Mouse (Mus musculus) midbrain, embryonic 14.5 days (tissue): Measurements from ENCODE around the gene Gm19345. TPM values are rescaled to one million over a fixed set of nuclear protein-coding genes. Genes with fewer than 3 reads are reported as not detected.

Source experiments
- ATAC-seq: fragments of 200-750 bp; cut with Nextera tagmentation; 2 replicates; pipeline ENCODE4 v1.8.0; 2017; ENCODE audit warnings: moderate number of reproducible peaks, moderate library complexity; ENCODE audit not compliant: low FRiP score, low TSS enrichment
- DNase-seq: peaks from one replicate; pipeline ENCODE4 v3.0.0-alpha.2; 2015
- H3K27ac ChIP-seq: fragments of 300-500 bp; sonication (generic); replicated peaks from 2 replicates; pipeline ENCODE4 v1.5.1; 2014; ENCODE audit warnings: mild to moderate bottlenecking, low read depth, low read length, moderate library complexity
- H3K27me3 ChIP-seq: fragments of 300-500 bp; sonication (generic); 2 replicates; pipeline ENCODE4 v1.6.1; 2014; ENCODE audit warnings: low read length, control low read depth, mixed read lengths; ENCODE audit not compliant: control insufficient read depth, insufficient read depth
- H3K36me3 ChIP-seq: fragments of 300-500 bp; sonication (generic); 2 replicates; pipeline ENCODE4 v1.6.1; 2014; ENCODE audit warnings: low read length, control low read depth; ENCODE audit not compliant: control insufficient read depth, insufficient read depth
- H3K4me1 ChIP-seq: fragments of 300-500 bp; sonication (generic); 2 replicates; pipeline ENCODE4 v1.6.1; 2014; ENCODE audit warnings: mild to moderate bottlenecking, antibody characterized with exemption, low read length, control low read depth; ENCODE audit not compliant: control insufficient read depth, insufficient read depth
- H3K4me2 ChIP-seq: fragments of 300-500 bp; sonication (generic); 2 replicates; pipeline ENCODE4 v1.6.1; 2014; ENCODE audit warnings: mild to moderate bottlenecking, low read length, moderate library complexity
- H3K4me3 ChIP-seq: fragments of 300-500 bp; sonication (generic); replicated peaks from 2 replicates; pipeline ENCODE4 v1.5.1; 2014; ENCODE audit warnings: low read depth, low read length
- H3K9ac ChIP-seq: fragments of 300-500 bp; sonication (generic); replicated peaks from 2 replicates; pipeline ENCODE4 v1.6.1; 2014; ENCODE audit warnings: mild to moderate bottlenecking, low read length, moderate library complexity
- H3K9me3 ChIP-seq: fragments of 300-500 bp; sonication (generic); 2 replicates; pipeline ENCODE4 v1.6.1; 2016; ENCODE audit warnings: low read length, control low read depth, mixed read lengths; ENCODE audit not compliant: control insufficient read depth
- WGBS: fragments of 180-500 bp; shearing (Covaris S2); extraction: QIAGEN DNeasy Blood & Tissue Kit; methylation state at CpG from one replicate; pipeline ENCODE4 v1.1.7; 2014; 5-methylcytosine and 5-hydroxymethylcytosine counted together
- polyA plus RNA-seq: library from polyadenylated mRNA; unstranded; fragments of >200 nt; fragmentation: Nextera tagmentation; extraction: Ambion mirVana; gene quantifications from 2 replicates; pipeline ENCODE4 v1.2.1, GENCODE M21; 2014

Gm19345 gene
- polyA plus RNA-seq, 1 experiment from 2014 or later, result 9.9 TPM

DNA sequence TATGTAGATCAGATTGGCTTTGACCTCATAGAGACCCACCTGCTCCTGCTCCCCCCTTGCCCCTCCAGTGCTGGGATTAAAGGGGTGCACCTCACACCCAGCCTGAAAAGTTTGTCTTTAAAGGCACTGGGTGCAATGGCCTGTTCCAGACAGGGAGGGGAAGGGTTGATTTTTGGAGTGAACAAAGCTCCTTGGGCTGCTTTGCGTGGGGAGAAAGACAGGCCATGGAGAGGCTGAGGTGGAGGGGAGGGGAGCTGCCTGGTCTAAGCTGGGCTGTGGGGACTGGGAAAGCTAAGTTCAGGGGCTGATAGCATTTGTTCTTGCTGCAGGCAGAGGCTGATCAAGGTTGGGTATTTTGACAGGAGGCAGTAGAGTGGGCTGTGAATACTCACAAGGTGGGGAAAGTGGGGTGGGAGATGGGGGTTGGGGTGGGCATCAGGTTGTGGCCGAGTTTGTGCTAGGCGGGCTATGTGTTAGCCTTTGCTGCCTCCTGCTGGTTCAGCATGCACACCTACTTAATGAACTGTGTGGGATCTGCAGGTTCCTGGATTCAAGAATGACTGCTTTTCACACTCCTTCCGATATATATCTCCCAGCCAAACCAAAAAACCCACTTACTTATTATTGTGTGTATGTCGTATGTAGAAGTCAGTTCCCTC is 20.3 kb downstream of the Gm19345 start:
- 49% methylated on average over 5 of the region's 5 CpGs for WGBS

DNA sequence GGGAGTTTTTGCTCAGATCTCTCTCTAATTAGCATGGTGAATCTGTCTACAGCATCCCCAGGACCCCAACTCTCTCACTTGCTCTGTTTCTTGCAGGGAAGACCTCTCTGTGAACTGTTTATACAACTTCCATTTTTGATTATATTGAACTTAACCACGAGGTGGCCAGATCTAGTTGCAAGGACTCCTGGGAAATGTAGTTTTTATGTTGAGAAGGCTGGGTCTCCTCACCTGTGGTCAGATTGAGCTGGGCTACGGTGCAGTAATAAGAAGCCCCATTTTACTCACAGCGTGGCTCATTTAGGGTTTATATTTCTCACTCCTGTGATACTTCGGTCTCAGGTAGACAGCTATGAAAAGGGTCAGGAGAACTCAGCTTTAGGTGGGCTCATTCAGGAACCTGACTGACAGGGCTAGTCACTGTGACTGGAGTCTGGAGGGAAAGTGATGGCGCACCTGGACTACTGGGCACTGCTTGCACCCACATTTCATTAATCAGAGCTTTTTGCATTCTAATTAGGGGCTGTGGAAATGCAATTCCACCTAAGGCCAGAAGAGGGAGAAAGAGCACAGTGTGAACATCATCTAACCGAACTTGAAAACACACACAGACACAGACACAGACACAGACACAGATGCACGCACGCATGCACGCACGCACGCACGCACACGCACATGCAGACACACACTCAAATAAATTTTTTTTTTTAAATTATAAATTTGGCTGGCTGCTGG is 24.3 kb downstream of the Gm19345 start:
- H3K4me2 ChIP-seq, result no peak overlapping the region
- H3K4me3 ChIP-seq, result no peak overlapping the region
- no peaks in the 10 kb centered on the region for H3K27me3 ChIP-seq
- ATAC-seq (no peak; the same call in 1 of the 2 replicates), DNase-seq (peak; percentile 69)
- no peak overlapping the region for H3K9ac ChIP-seq
- H3K36me3 ChIP-seq, result no peaks in the 10 kb centered on the region
- no peaks in the 10 kb centered on the region for H3K9me3 ChIP-seq
- H3K4me1 ChIP-seq, result no peaks in the 10 kb centered on the region
- WGBS, result 56% methylated on average over 13 of the region's 13 CpGs
- no peak overlapping the region for H3K27ac ChIP-seq

More for the DNA sequence above, 20.3 kb downstream of the Gm19345 start:
- no peaks in the 10 kb centered on the region for H3K9me3 ChIP-seq
- H3K4me3 ChIP-seq, result no peak overlapping the region
- H3K36me3 ChIP-seq, result no peaks in the 10 kb centered on the region
- no peaks in the 10 kb centered on the region for H3K4me1 ChIP-seq
- H3K27me3 ChIP-seq, result no peaks in the 10 kb centered on the region
- no peak overlapping the region for H3K9ac ChIP-seq
- no peak overlapping the region for H3K4me2 ChIP-seq
- no peak for ATAC-seq
- H3K27ac ChIP-seq, result no peak overlapping the region
- peak; percentile 48 for DNase-seq

DNA sequence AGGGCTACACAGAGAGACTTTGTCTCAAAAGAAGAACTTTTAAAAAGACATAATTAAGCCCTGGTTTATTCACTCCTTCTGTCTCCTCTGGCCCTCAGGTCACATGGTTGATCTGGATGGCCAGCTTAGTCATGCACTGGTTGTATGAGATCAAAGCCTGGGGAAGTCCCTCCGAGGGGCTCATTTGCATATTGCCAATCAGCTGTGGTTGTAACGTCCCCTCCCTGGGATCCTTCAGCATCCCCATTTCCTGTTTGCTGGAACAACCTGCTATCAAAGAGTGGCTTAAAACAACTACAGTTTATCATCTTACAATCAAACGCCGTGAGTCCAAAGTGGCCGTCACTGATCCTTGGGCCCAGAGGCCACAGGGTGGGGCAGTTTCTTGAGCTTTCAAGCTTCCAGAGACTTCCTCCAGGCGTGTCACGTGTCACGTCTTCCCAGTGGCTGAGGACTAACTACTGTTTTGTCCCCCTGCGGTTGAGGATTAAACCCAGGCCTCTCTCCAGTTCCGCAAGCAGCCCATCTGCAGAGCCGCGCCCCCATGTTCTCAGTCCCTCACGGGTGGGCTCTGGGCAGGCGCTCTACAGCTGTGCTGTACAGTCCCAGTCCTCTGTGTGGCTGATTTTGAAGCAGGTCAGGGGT is 25.1 kb downstream of the Gm19345 start:
- Histone ChIP-seq H3K9me3 (no peaks in the 10 kb centered on the region), H3K4me2 (no peak overlapping the region), H3K36me3 (no peaks in the 10 kb centered on the region), H3K4me3 (no peak overlapping the region), H3K27ac (no peak overlapping the region), H3K4me1 (no peaks in the 10 kb centered on the region), H3K27me3 (no peaks in the 10 kb centered on the region), H3K9ac (no peak overlapping the region)
- no peak; the same call in 1 of the 2 replicates for ATAC-seq
- DNase-seq, result no peak
- 46% methylated on average over 14 of the region's 14 CpGs for WGBS

DNA sequence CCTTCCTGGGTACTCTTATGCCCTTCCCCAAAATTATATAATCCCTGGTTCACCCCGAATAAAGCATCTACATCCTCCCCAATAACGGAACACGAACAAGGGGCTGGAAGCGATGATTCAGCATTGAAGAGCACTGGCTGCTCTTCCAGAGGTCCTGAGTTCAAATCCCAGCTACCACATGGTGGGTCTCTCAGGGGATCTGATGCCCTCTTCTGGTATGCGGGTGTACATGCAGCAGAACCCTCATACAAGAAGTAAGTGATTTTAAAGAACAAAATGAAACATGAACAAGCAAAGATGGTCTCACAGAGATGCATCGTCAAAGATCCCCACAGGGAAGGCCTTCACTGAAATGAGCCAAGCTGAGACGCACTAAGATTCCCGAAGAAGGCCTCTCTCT is 29.0 kb downstream of the Gm19345 start:
- no peak for DNase-seq
- no peak overlapping the region for H3K9ac ChIP-seq
- ATAC-seq, result no peak
- H3K4me1 ChIP-seq, result no peaks in the 10 kb centered on the region
- no peaks in the 10 kb centered on the region for H3K27me3 ChIP-seq
- peaks cover 4% of the 10 kb centered on the region; the same call in 1 of the 2 replicates for H3K9me3 ChIP-seq
- H3K36me3 ChIP-seq, result no peaks in the 10 kb centered on the region
- H3K4me3 ChIP-seq, result no peak overlapping the region
- 81% methylated on average over 8 of the region's 8 CpGs for WGBS
- H3K27ac ChIP-seq, result no peak overlapping the region
- no peak overlapping the region for H3K4me2 ChIP-seq

DNA sequence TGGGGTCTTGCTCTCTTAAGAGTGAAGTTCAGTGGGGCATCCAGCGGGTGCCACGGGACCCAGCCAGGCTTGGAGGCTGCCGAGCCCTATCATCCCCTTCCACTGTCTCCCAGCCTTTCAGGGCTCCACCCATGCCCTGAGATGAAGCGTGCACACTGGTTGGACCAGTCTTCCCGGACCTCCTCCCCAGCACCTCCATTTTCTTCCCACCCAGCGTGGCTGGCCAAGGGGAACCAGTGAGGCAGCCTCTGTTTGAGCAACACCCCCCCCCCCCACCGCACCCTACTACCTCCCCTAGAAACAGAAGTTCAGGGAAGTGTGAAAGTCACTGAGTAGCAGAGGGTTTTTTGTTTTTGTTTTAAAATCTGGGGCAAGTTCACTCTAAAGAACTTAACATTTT is 36.0 kb downstream of the Gm19345 start, which contains the start of gene Ceacam19:
Gene Ceacam19 (minus strand): TSS at position 117 of the 400 bp plus-strand sequence.
- H3K4me2 ChIP-seq, result no peak within 1 kb of the TSS
- H3K4me1 ChIP-seq, result no peaks in the 10 kb centered on the region
- no peak within 1 kb of the TSS for H3K27ac ChIP-seq
- DNase-seq (no peak), ATAC-seq (no peak)
- no peaks in the 10 kb centered on the region for H3K27me3 ChIP-seq
- H3K4me3 ChIP-seq, result no peak within 1 kb of the TSS
- 77% methylated on average over 7 of the region's 7 CpGs for WGBS
- H3K9me3 ChIP-seq, result peaks cover 4% of the 10 kb centered on the region; the same call in 1 of the 2 replicates
- no peak within 1 kb of the TSS for H3K9ac ChIP-seq
- no peaks in the 10 kb centered on the region for H3K36me3 ChIP-seq

DNA sequence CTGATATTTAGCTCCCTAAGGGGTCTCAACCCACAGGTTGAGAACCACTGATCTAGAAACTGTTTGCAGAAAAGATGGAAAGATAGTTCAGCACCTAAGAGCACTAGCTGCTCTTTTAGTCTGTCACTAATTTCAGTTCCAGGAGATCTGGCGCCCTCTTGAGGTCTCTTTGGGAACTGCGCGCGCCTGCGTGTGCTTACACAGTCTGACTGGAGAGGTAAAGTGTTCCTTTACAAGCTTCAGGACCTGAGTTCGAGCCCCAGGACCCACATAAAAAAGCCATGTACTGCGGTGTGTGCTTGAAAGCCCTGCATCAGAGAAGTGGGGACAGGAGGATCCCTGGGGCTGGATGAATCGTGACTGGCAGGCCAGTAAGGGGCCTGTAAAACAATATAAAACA is 38.1 kb downstream of the Gm19345 start:
- no peak overlapping the region for H3K4me2 ChIP-seq
- DNase-seq (peak; percentile 27), ATAC-seq (no peak)
- no peak overlapping the region for H3K4me3 ChIP-seq
- no peaks in the 10 kb centered on the region for H3K27me3 ChIP-seq
- WGBS, result 58% methylated on average over 8 of the region's 8 CpGs
- no peak overlapping the region for H3K27ac ChIP-seq
- H3K36me3 ChIP-seq, result no peaks in the 10 kb centered on the region
- peaks cover 4% of the 10 kb centered on the region; the same call in 1 of the 2 replicates for H3K9me3 ChIP-seq
- no peak overlapping the region for H3K9ac ChIP-seq
- no peaks in the 10 kb centered on the region for H3K4me1 ChIP-seq

Other genes with a start within 250 kb of the Gm19345 start
- gene Clasrp, start 247.5 kb upstream of the Gm19345 start, polyA plus RNA-seq, result 44.7 and 50.4 TPM in 2 replicates
- gene Relb, start 222.6 kb upstream of the Gm19345 start, polyA plus RNA-seq, result 4.5 and 5.2 TPM in 2 replicates
- gene Clptm1, start 187.0 kb upstream of the Gm19345 start, polyA plus RNA-seq, result 132 and 134 TPM in 2 replicates
- 0.37 TPM in 1 of 2 replicates, not detected in the other for gene Apoc2, start 174.1 kb upstream of the Gm19345 start, polyA plus RNA-seq
- not detected in 2 replicates for gene Gm44805, start 170.6 kb upstream of the Gm19345 start, polyA plus RNA-seq
- gene Apoc4, start 170.5 kb upstream of the Gm19345 start, polyA plus RNA-seq, result not detected in 2 replicates
- 1.7 and 2.0 TPM in 2 replicates for gene Apoc1, start 159.3 kb upstream of the Gm19345 start, polyA plus RNA-seq
- gene Apoe, start 152.8 kb upstream of the Gm19345 start, polyA plus RNA-seq, result 163 and 265 TPM in 2 replicates
- 120 and 121 TPM in 2 replicates for gene Tomm40, start 136.6 kb upstream of the Gm19345 start, polyA plus RNA-seq
- gene Nectin2, start 101.5 kb upstream of the Gm19345 start, polyA plus RNA-seq, result 41.1 and 46.1 TPM in 2 replicates
- gene Bcam, start 81.0 kb upstream of the Gm19345 start, polyA plus RNA-seq, result 4.5 and 7.8 TPM in 2 replicates
- gene Cblc, start 55.2 kb upstream of the Gm19345 start, polyA plus RNA-seq, result not detected in 2 replicates
- gene Bcl3, start 29.2 kb upstream of the Gm19345 start, polyA plus RNA-seq, result 0.77 and 1.2 TPM in 2 replicates
- 0.90 TPM in 1 of 2 replicates, not detected in the other for gene Ceacam16, start 9.3 kb downstream of the Gm19345 start, polyA plus RNA-seq
- not detected in 2 replicates for gene Ceacam19, start 36.0 kb downstream of the Gm19345 start, polyA plus RNA-seq
- 4.9 and 8.2 TPM in 2 replicates for gene Pvr, start 69.2 kb downstream of the Gm19345 start, polyA plus RNA-seq
- gene Igsf23, start 98.8 kb downstream of the Gm19345 start, polyA plus RNA-seq, result not detected in 2 replicates
- gene Ceacam20, start 113.4 kb downstream of the Gm19345 start, polyA plus RNA-seq, result not detected in 2 replicates
- gene Nlrp9b, start 139.5 kb downstream of the Gm19345 start, polyA plus RNA-seq, result not detected in 2 replicates
- gene Vmn1r91, start 247.7 kb downstream of the Gm19345 start, polyA plus RNA-seq, result not detected in 2 replicates